Mouse (Mus musculus) layer of hippocampus, adult 2 months (tissue): ENCODE measurements at regions not wholly inside any gene's neighbourhood (a gene's known extent, or its start where the extent isn't known, plus 50 kb on each side); places are given as distances from the start of the nearest gene placed in this dataset.

Experiments used
- DNase-seq, 2 experiments: peaks; one replicate each; pipeline ENCODE4 v3.0.0; 2022; ENCODE audit warnings: low spot score in 2 of 2
- H3K27ac ChIP-seq: fragments of 200-600 bp; 2 replicates; pipeline ENCODE4 v1.8.1; 2022
- H3K4me3 ChIP-seq: fragments of 200-600 bp; 2 replicates; pipeline ENCODE4 v1.8.1; 2022; ENCODE audit warnings: mild to moderate bottlenecking
- CTCF ChIP-seq: fragments of 200-600 bp; conservative IDR thresholded peaks from 2 replicates; pipeline ENCODE4 v1.8.1; 2022; ENCODE audit warnings: antibody characterized with exemption, mild to moderate bottlenecking, moderate library complexity

GRCm38 (mm10) chr2:30690925-30691856 is 96.4 kb downstream of the Cstad start:
- no peak overlapping the region for H3K4me3 ChIP-seq
- H3K27ac ChIP-seq: peak overlapping the region; percentile 100
- no peak for TF ChIP-seq CTCF
- DNase-seq: no peak

GRCm38 (mm10) chr2:30690307-30690706 is 95.5 kb downstream of the Cstad start:
- TF ChIP-seq CTCF: no peak
- DNase-seq: no peak
- Histone ChIP-seq H3K4me3 (no peak overlapping the region), H3K27ac (peak overlapping the region; percentile 100)

- H3K27ac ChIP-seq: 0 out of 2 replicates have a peak overlapping the region, but pooled peaks have one; percentile 43
- no peak for DNase-seq
- TF ChIP-seq CTCF: no peak
- no peak overlapping the region for H3K4me3 ChIP-seq
Measured at GRCm38 (mm10) chr2:30688402-30688801, 93.6 kb downstream of the Cstad start.

- Histone ChIP-seq H3K4me3 (no peak overlapping the region), H3K27ac (peak overlapping the region; percentile 87)
- TF ChIP-seq CTCF: no peak
- no peak for DNase-seq
Measured at GRCm38 (mm10) chr2:30687121-30687551, 92.3 kb downstream of the Cstad start.

GRCm38 (mm10) chr2:30686359-30686758 is 91.5 kb downstream of the Cstad start:
- TF ChIP-seq CTCF: no peak
- no peak overlapping the region for H3K27ac ChIP-seq
- H3K4me3 ChIP-seq: no peak overlapping the region
- no peak for DNase-seq

GRCm38 (mm10) chr2:30685137-30685860 is 90.5 kb downstream of the Cstad start:
- H3K4me3 ChIP-seq: no peak overlapping the region
- no peak for DNase-seq
- peak overlapping the region; percentile 83 for H3K27ac ChIP-seq
- no peak for TF ChIP-seq CTCF

GRCm38 (mm10) chr2:30684461-30684860 is 89.6 kb downstream of the Cstad start:
- TF ChIP-seq CTCF: no peak
- peak overlapping the region; percentile 83; the same call in 1 of the 2 replicates for H3K27ac ChIP-seq
- no peak for DNase-seq

GRCm38 (mm10) chr2:30682146-30682825 is 87.4 kb downstream of the Cstad start:
- no peak overlapping the region for H3K27ac ChIP-seq
- TF ChIP-seq CTCF: no peak
- no peak overlapping the region for H3K4me3 ChIP-seq
- DNase-seq: no peak

More at GRCm38 (mm10) chr2:30684461-30684860, 89.6 kb downstream of the Cstad start:
- H3K4me3 ChIP-seq: no peak overlapping the region

- Histone ChIP-seq H3K4me3 (no peak overlapping the region), H3K27ac (no peak overlapping the region)
- no peak for DNase-seq
- no peak for TF ChIP-seq CTCF
Measured at GRCm38 (mm10) chr2:30681642-30682041, 86.8 kb downstream of the Cstad start.

GRCm38 (mm10) chr2:30679041-30679440 is 84.2 kb downstream of the Cstad start:
- no peak for TF ChIP-seq CTCF
- no peak overlapping the region for H3K4me3 ChIP-seq
- no peak for DNase-seq
- peak overlapping the region; percentile 99; the same call in 1 of the 2 replicates for H3K27ac ChIP-seq

GRCm38 (mm10) chr2:30677498-30677897 is 82.7 kb downstream of the Cstad start:
- Histone ChIP-seq H3K4me3 (peak overlapping the region; percentile 53), H3K27ac (peak overlapping the region; percentile 99)
- no peak for DNase-seq
- TF ChIP-seq CTCF: no peak

- Histone ChIP-seq H3K27ac (peak overlapping the region; percentile 99), H3K4me3 (peak overlapping the region; percentile 53)
- TF ChIP-seq CTCF: peak; percentile 61
- peak; percentile 66 to 80 for DNase-seq
Measured at GRCm38 (mm10) chr2:30676833-30677459, 82.1 kb downstream of the Cstad start.
